Mouse (Mus musculus): ENCODE data around the gene Tmem151b. TPM values are rescaled to one million over a fixed set of nuclear protein-coding genes. Genes with fewer than 3 reads are reported as not detected.
A peak's percentile ranks its signal among the peaks of the same experiment; 100 is the strongest.

The Tmem151b gene
- polyA plus RNA-seq, 1 experiment from 2014 or later = 5.6 TPM

DNA sequence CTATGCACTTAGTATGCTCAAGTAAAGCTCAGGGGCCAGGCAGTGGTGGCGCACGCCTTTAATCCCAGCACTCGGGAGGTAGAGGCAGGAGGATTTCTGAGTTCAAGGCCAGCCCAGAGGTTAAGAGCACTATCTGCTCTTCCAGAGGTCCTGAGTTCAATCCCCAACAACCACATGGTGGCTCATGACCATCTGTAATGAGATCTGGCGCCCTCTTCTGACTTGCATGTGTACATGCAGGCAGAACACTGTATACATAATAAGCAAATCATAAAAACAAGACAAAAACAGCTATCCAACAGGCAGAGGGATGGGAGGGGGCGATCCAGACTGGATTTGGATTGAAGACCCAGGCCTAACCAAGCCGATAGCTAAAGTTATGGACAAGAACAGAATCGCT is 29.4 kb upstream of the Tmem151b start:
- 73% methylated on average over 7 of the region's 7 CpGs for WGBS
- Histone ChIP-seq H3K4me2 (replicated peaks; ENCODE audit: low read depth, low read length) (no peak overlapping the region), H3K9me3 (ENCODE audit: control insufficient read depth, low read length) (no peaks in the 10 kb centered on the region), H3K4me3 (ENCODE audit: low read depth, low read length) (no peak overlapping the region), H3K27me3 (ENCODE audit: control insufficient read depth, insufficient read depth, low read length) (no peaks in the 10 kb centered on the region), H3K27ac (ENCODE audit: low read depth, low read length) (no peak overlapping the region), H3K4me1 (replicated peaks; ENCODE audit: control insufficient read depth, insufficient read depth, low read length) (no peaks in the 10 kb centered on the region), H3K36me3 (ENCODE audit: control insufficient read depth, insufficient read depth, low read length) (no peaks in the 10 kb centered on the region), H3K9ac (ENCODE audit: low read depth, low read length) (no peak overlapping the region)
- ATAC-seq (ENCODE audit: low FRiP score) (no peak), DNase-seq (ENCODE audit: low spot score) (peak; percentile 40)

DNA sequence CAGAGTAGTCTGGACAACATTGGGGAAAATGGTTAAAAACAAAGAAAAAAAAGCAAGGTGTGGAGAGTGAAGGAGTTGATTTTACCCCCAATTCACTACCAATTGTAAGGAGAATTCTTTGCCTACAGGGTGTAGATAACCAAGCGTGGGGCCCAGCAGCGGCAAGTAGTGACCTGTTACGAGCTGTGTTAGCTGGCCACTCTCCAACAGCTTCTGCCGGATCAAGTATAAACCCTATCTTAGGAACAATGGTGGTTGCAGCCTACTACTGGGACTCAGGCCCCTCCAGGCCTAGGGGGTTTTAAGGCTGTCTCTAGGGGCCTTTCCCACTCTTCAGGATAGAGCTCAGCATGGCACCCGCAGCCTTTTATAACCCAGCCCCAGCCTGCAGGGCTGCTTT is 28.8 kb upstream of the Tmem151b start:
- Histone ChIP-seq H3K27me3 (ENCODE audit: control insufficient read depth, insufficient read depth, low read length) (no peaks in the 10 kb centered on the region), H3K27ac (ENCODE audit: low read depth, low read length) (no peak overlapping the region), H3K4me2 (replicated peaks; ENCODE audit: low read depth, low read length) (no peak overlapping the region), H3K9ac (ENCODE audit: low read depth, low read length) (no peak overlapping the region), H3K4me3 (ENCODE audit: low read depth, low read length) (no peak overlapping the region), H3K9me3 (ENCODE audit: control insufficient read depth, low read length) (no peaks in the 10 kb centered on the region), H3K36me3 (ENCODE audit: control insufficient read depth, insufficient read depth, low read length) (no peaks in the 10 kb centered on the region), H3K4me1 (replicated peaks; ENCODE audit: control insufficient read depth, insufficient read depth, low read length) (no peaks in the 10 kb centered on the region)
- ATAC-seq (ENCODE audit: low FRiP score) (no peak), DNase-seq (ENCODE audit: low spot score) (no peak)
- WGBS = 74% methylated on average over 5 of the region's 5 CpGs

- no peak overlapping the region for H3K4me2 ChIP-seq (replicated peaks; ENCODE audit: low read depth, low read length)
- ATAC-seq (ENCODE audit: low FRiP score) = no peak
- no peaks in the 10 kb centered on the region for H3K27me3 ChIP-seq (ENCODE audit: control insufficient read depth, insufficient read depth, low read length)
- H3K27ac ChIP-seq (ENCODE audit: low read depth, low read length) = 0 out of 2 replicates have a peak overlapping the region, but pooled peaks have one; percentile 92
- 0 out of 2 replicates have a peak, but pooled peaks cover 4% of the 10 kb centered on the region for H3K4me1 ChIP-seq (replicated peaks; ENCODE audit: control insufficient read depth, insufficient read depth, low read length)
- WGBS = 91% methylated on average over 8 of the region's 8 CpGs
- H3K9ac ChIP-seq (ENCODE audit: low read depth, low read length) = peak overlapping the region; percentile 85; the same call in 1 of the 2 replicates
- no peak for DNase-seq (ENCODE audit: low spot score)
- H3K9me3 ChIP-seq (ENCODE audit: control insufficient read depth, low read length) = no peaks in the 10 kb centered on the region
- peaks cover 10% of the 10 kb centered on the region for H3K36me3 ChIP-seq (ENCODE audit: control insufficient read depth, insufficient read depth, low read length)
- no peak overlapping the region for H3K4me3 ChIP-seq (ENCODE audit: low read depth, low read length)
Measured at GRCm38 (mm10) chr17:45575123-45575897, 25.8 kb upstream of the Tmem151b start.

- H3K4me1 ChIP-seq (replicated peaks; ENCODE audit: control insufficient read depth, insufficient read depth, low read length) = peaks cover 4% of the 10 kb centered on the region; the same call in 1 of the 2 replicates
- peak overlapping the region; percentile 85 for H3K9ac ChIP-seq (ENCODE audit: low read depth, low read length)
- H3K27ac ChIP-seq (ENCODE audit: low read depth, low read length) = peak overlapping the region; percentile 92
- peaks cover 14% of the 10 kb centered on the region for H3K36me3 ChIP-seq (ENCODE audit: control insufficient read depth, insufficient read depth, low read length)
- H3K27me3 ChIP-seq (ENCODE audit: control insufficient read depth, insufficient read depth, low read length) = no peaks in the 10 kb centered on the region
- peak overlapping the region; percentile 86 for H3K4me2 ChIP-seq (replicated peaks; ENCODE audit: low read depth, low read length)
- peak; percentile 34 for ATAC-seq (ENCODE audit: low FRiP score)
- DNase-seq (ENCODE audit: low spot score) = peak; percentile 68
- 4% methylated on average over 17 of the region's 17 CpGs for WGBS
- no peaks in the 10 kb centered on the region for H3K9me3 ChIP-seq (ENCODE audit: control insufficient read depth, low read length)
- peak overlapping the region; percentile 92 for H3K4me3 ChIP-seq (ENCODE audit: low read depth, low read length)
Measured at GRCm38 (mm10) chr17:45574129-45574761, 24.8 kb upstream of the Tmem151b start.

- peak overlapping the region; percentile 85 for H3K9ac ChIP-seq (ENCODE audit: low read depth, low read length)
- peak overlapping the region; percentile 86 for H3K4me2 ChIP-seq (replicated peaks; ENCODE audit: low read depth, low read length)
- H3K27me3 ChIP-seq (ENCODE audit: control insufficient read depth, insufficient read depth, low read length) = no peaks in the 10 kb centered on the region
- peak overlapping the region; percentile 92 for H3K27ac ChIP-seq (ENCODE audit: low read depth, low read length)
- H3K36me3 ChIP-seq (ENCODE audit: control insufficient read depth, insufficient read depth, low read length) = peaks cover 18% of the 10 kb centered on the region
- peak; percentile 70 for ATAC-seq (ENCODE audit: low FRiP score)
- DNase-seq (ENCODE audit: low spot score) = peak; percentile 94
- H3K4me3 ChIP-seq (ENCODE audit: low read depth, low read length) = peak overlapping the region; percentile 92
- H3K9me3 ChIP-seq (ENCODE audit: control insufficient read depth, low read length) = no peaks in the 10 kb centered on the region
- peaks cover 4% of the 10 kb centered on the region; the same call in 1 of the 2 replicates for H3K4me1 ChIP-seq (replicated peaks; ENCODE audit: control insufficient read depth, insufficient read depth, low read length)
- 0% methylated on average over 18 of the region's 18 CpGs for WGBS
Measured at GRCm38 (mm10) chr17:45573780-45574123, 24.3 kb upstream of the Tmem151b start.

DNA sequence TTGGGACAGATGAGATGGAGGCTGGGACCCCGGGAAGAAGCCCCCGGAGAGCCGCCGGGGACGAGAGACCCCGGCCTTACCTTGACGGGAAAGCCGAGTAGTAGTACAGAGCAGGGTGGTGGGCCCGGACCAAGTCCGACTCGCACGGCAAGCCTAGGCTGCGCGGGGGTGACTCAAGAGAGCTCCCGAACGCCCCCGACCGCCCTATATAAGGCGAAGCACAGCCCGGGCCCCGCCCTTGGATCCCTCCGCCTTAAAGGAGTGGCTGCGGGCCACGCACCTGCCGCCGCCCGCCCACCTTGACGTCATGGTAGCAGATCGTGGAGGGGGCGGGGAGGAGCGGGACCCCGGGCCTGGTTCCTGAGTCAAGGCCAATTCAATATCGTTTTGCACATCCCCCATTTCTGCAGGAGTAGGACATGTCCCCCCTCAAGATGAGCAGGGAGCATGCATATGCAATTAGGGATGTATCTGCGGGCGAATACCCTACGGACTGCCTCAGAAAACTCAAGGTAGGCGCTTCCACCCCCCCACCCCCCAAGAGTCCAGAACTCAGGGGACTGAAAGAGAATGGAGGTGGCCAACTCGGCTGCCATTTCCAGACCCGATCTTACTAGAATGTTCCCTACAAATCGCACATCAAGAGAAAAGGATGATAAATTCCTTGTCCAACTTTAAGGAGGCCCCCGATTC is 23.8 kb upstream of the Tmem151b start, which contains the start of gene Hsp90ab1:
TSS of gene Hsp90ab1 (minus strand) at position 185 of the 693 bp plus-strand sequence.
- Histone ChIP-seq H3K9ac (ENCODE audit: low read depth, low read length) (peak within 1 kb of the TSS; percentile 99), H3K27me3 (ENCODE audit: control insufficient read depth, insufficient read depth, low read length) (no peaks in the 10 kb centered on the region), H3K4me3 (ENCODE audit: low read depth, low read length) (peak within 1 kb of the TSS; percentile 92), H3K27ac (ENCODE audit: low read depth, low read length) (peak within 1 kb of the TSS; percentile 92), H3K4me1 (replicated peaks; ENCODE audit: control insufficient read depth, insufficient read depth, low read length) (peaks cover 4% of the 10 kb centered on the region; the same call in 1 of the 2 replicates), H3K36me3 (ENCODE audit: control insufficient read depth, insufficient read depth, low read length) (peaks cover 20% of the 10 kb centered on the region), H3K4me2 (replicated peaks; ENCODE audit: low read depth, low read length) (peak within 1 kb of the TSS; percentile 86), H3K9me3 (ENCODE audit: control insufficient read depth, low read length) (no peaks in the 10 kb centered on the region)
- ATAC-seq (ENCODE audit: low FRiP score) = peak; percentile 86
- WGBS = under 1% methylated on average over 41 of the region's 41 CpGs
- peak; percentile 100 for DNase-seq (ENCODE audit: low spot score)

DNA sequence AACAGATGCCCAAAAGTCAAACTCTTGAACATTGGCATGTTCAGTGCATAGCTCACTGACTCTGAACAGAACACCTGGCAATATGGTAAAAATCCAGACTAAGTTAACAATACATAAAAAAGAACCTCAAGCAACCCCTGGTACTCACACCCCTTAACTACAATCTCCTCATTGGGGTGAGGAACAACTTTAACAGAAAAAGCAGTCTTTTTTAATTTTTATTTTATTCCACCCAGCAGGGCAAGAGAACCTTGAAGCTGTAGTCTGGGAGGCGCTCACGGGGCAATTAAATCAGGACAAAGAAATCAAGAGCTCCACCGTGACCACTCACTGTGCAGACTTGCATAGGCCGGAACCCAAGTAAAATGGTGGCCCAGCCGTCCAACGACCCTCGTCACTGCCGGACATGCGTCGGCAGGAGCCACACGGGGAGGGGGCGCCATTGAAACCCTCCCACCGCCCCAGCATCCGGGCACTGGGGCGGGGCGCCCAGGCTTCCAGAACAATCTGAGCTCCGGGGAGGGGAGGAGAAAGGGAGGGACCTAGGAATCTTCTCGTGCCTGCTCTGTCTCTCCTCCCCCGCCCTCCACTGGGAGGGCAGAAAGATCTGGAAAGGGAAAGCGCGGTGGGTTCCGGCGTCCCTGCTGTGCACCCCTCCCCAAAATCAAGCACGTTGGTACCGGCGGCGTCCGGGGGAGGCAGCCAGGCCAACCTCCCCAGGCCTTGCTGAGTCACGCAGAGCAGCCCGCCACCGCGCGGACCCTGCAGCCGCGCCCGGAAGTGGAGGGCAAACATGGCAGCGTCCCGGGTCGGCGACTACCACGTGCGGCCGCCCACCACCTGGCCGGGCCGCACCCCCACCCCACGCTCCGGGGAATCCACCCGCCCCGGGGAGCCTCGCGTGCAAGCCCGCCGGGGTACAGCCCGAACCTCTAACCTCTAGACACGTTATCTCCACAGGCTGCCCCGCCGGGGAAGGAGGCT is 22.9 kb upstream of the Tmem151b start:
- no peaks in the 10 kb centered on the region for H3K9me3 ChIP-seq (ENCODE audit: control insufficient read depth, low read length)
- H3K36me3 ChIP-seq (ENCODE audit: control insufficient read depth, insufficient read depth, low read length) = peaks cover 20% of the 10 kb centered on the region
- ATAC-seq (ENCODE audit: low FRiP score) = peak; percentile 67

GRCm38 (mm10) chr17:45569999-45570398 is 20.5 kb upstream of the Tmem151b start:
- peaks cover 7% of the 10 kb centered on the region; the same call in 1 of the 2 replicates for H3K4me1 ChIP-seq (replicated peaks; ENCODE audit: control insufficient read depth, insufficient read depth, low read length)
- H3K36me3 ChIP-seq (ENCODE audit: control insufficient read depth, insufficient read depth, low read length) = peaks cover 20% of the 10 kb centered on the region
- no peak overlapping the region for H3K9ac ChIP-seq (ENCODE audit: low read depth, low read length)
- no peaks in the 10 kb centered on the region for H3K27me3 ChIP-seq (ENCODE audit: control insufficient read depth, insufficient read depth, low read length)
- no peak for DNase-seq (ENCODE audit: low spot score)
- no peak overlapping the region for H3K4me2 ChIP-seq (replicated peaks; ENCODE audit: low read depth, low read length)
- no peak for ATAC-seq (ENCODE audit: low FRiP score)
- 82% methylated on average over 4 of the region's 4 CpGs for WGBS
- H3K4me3 ChIP-seq (ENCODE audit: low read depth, low read length) = no peak overlapping the region
- H3K9me3 ChIP-seq (ENCODE audit: control insufficient read depth, low read length) = no peaks in the 10 kb centered on the region
- H3K27ac ChIP-seq (ENCODE audit: low read depth, low read length) = no peak overlapping the region

More for the DNA sequence above, 22.9 kb upstream of the Tmem151b start:
- WGBS = under 1% methylated on average over 56 of the region's 57 CpGs
- H3K9ac ChIP-seq (ENCODE audit: low read depth, low read length) = peak overlapping the region; percentile 99
- peak overlapping the region; percentile 92 for H3K27ac ChIP-seq (ENCODE audit: low read depth, low read length)
- H3K4me2 ChIP-seq (replicated peaks; ENCODE audit: low read depth, low read length) = peak overlapping the region; percentile 86
- DNase-seq (ENCODE audit: low spot score) = peak; percentile 89
- H3K4me3 ChIP-seq (ENCODE audit: low read depth, low read length) = peak overlapping the region; percentile 92
- H3K27me3 ChIP-seq (ENCODE audit: control insufficient read depth, insufficient read depth, low read length) = no peaks in the 10 kb centered on the region
- peaks cover 4% of the 10 kb centered on the region; the same call in 1 of the 2 replicates for H3K4me1 ChIP-seq (replicated peaks; ENCODE audit: control insufficient read depth, insufficient read depth, low read length)

All from hindbrain, embryonic 11.5 days (tissue).